Mouse (Mus musculus) left cerebral cortex, adult 2 months (tissue): Measurements from ENCODE around the gene Actl10. TPM values are rescaled to one million over a fixed set of nuclear protein-coding genes. Genes with fewer than 3 reads are reported as not detected.

Experiments used
- DNase-seq, 2 experiments: peaks; one replicate each; pipeline ENCODE4 v3.0.0; 2021 to 2022; ENCODE audit warnings: low spot score in 2 of 2, mixed read lengths in 1 of 2; ENCODE audit errors: extremely low spot score in 1 of 2
- H3K27ac ChIP-seq: fragments of 200-600 bp; 2 replicates; pipeline ENCODE4 v1.8.1; 2022
- H3K4me3 ChIP-seq: fragments of 200-600 bp; 2 replicates; pipeline ENCODE4 v1.8.1; 2022
- CTCF ChIP-seq: fragments of 200-600 bp; IDR thresholded peaks from 2 replicates; pipeline ENCODE4 v1.8.1; 2022; ENCODE audit warnings: antibody characterized with exemption, mild to moderate bottlenecking, moderate library complexity
- intact Hi-C: fragments of 180-260 bp; cut with DNase I; formaldehyde crosslinking; loops from one replicate; pipeline ENCODE4 v1.15.1; 2025
- total RNA-seq, 2 experiments: library from RNA; stranded (reverse); gene quantifications; 2 replicates each; pipeline ENCODE4 v1.2.3; 2021

Gene Actl10
- total RNA-seq, 2 experiments from 2014 or later, result not detected

GRCm38 (mm10) chr2:154552424-154552907 is 890 bp downstream of the Actl10 start:
- peak overlapping the region; percentile 45; the same call in 1 of the 2 replicates for H3K27ac ChIP-seq
- TF ChIP-seq CTCF, result peak; percentile 59

GRCm38 (mm10) chr2:154555235-154555634 is 3.7 kb downstream of the Actl10 start:
- H3K4me3 ChIP-seq, result peak overlapping the region; percentile 18; the same call in 1 of the 2 replicates
- peak; percentile 57 to 63 for DNase-seq
- H3K27ac ChIP-seq, result peak overlapping the region; percentile 66
- intact Hi-C loops, result loop anchor here (2.0 kb wide), 1 partner anchor 58 kb away; the partner anchor contains the start of genes 4930519P11Rik and Zfp341
- no peak for TF ChIP-seq CTCF

More at GRCm38 (mm10) chr2:154552424-154552907, 890 bp downstream of the Actl10 start:
- peak overlapping the region; percentile 10; the same call in 1 of the 2 replicates for H3K4me3 ChIP-seq
- intact Hi-C loops, result no loop called here
- peak; percentile 56 to 63 for DNase-seq

GRCm38 (mm10) chr2:154557184-154557832 is 5.7 kb downstream of the Actl10 start:
- no peak for TF ChIP-seq CTCF
- H3K4me3 ChIP-seq, result peak overlapping the region; percentile 72
- intact Hi-C loops, result loop anchor here (2.0 kb wide), 1 partner anchor 27 kb away; no protein-coding TSS in a partner anchor
- no peak for DNase-seq
- H3K27ac ChIP-seq, result peak overlapping the region; percentile 83

DNA sequence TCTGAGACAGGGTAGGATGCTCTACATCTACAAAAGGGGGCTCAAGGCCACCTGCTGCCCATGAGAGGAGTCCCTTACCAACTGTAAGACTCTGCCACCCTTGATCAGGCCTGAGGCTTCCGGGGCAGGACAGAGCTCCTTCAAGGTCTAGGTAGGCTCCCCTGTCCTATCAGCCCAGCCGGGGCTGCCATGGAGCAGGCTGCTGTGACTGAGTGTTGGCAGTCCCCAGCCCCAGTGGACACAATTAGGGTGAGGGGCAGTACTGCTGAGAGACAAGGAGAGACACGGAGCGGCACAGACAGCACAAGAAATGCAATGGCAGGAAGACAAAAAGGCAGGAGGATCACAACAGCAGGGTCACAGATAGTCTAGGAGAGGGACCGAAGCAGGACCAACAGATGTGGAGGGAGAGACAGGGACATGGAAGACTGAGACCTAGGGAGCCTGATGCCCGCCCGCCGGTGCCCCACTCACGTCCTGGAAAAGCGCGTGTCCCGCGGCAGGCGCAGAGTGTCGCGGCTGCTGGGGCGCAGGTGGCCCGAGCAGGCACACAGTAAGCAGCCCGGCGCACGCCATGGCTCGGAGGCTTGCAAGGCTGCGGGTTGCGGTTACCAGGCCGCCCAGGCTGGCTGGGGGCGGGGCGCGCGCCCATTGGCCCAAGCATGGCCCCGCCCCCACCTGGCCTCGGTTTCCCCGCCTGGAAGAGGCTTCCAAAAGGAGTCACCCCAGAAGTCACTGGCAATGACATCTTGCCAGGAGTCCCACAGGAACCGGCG is 6.9 kb downstream of the Actl10 start, which contains the start of gene Necab3:
TSS of gene Necab3 (minus strand) at position 627 of the 776 bp plus-strand sequence.
- DNase-seq, result peak; percentile 69 to 73
- intact Hi-C loops, result no loop called here
- TF ChIP-seq CTCF, result no peak
- Histone ChIP-seq H3K27ac (peak within 1 kb of the TSS; percentile 83), H3K4me3 (peak within 1 kb of the TSS; percentile 72)

DNA sequence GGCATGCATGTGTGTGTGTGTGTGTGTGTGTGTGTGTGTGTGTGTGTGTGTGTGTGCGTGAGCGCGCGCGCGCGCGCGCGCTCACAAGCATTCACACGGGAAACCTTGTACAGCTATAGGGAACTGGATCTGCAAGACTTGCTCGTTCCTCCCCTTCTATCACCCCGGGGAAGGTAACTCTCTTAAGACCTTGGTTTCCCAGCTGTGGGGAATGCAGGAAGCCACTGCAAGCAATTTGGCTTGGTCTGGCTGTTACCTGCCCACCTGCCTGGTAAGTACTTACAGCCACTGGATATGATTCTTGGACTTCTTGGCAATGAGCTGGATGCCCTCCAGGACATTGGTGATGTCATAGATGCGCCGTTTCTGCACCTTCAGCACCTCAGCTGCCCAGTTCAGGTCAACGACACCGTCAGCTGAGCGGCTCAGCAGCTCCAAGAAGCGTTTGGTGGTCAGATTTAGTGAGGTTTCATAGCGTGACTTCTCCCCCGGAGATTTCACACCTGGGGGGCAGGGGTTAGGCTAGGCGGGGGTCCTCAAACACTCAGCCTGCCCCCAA is 12.1 kb downstream of the Actl10 start:
- H3K4me3 ChIP-seq, result no peak overlapping the region
- no peak overlapping the region for H3K27ac ChIP-seq
- no peak for DNase-seq
- intact Hi-C loops, result no loop called here
- TF ChIP-seq CTCF, result no peak

- TF ChIP-seq CTCF, result no peak
- H3K27ac ChIP-seq, result no peak overlapping the region
- no peak overlapping the region for H3K4me3 ChIP-seq
- intact Hi-C loops, result no loop called here
- peak in 1 of 2 experiments; percentile 48 for DNase-seq
Measured at GRCm38 (mm10) chr2:154565562-154565961, 14.0 kb downstream of the Actl10 start.

GRCm38 (mm10) chr2:154566641-154567040 is 15.1 kb downstream of the Actl10 start:
- intact Hi-C loops, result no loop called here

DNA sequence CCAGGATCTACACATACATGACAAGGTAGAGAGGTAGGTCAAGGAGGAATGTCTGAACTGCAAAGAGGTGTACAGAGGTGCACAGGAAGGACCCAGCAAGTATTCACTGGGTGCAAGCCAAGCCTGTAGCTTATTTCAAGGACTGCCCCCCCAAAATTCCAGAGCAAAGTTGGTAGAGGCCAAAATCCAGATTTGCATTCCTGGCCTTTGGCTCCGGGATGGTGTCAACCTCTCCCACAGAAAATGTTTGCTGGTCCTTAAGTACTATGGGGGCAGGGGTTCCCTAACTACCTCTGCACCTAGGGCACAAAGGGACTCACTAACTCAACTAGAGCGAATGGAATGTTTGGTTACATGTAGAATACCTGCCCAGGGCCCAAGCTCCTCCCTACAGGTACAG is 16.2 kb downstream of the Actl10 start:
- TF ChIP-seq CTCF, result no peak
- Histone ChIP-seq H3K27ac (no peak overlapping the region), H3K4me3 (no peak overlapping the region)
- intact Hi-C loops, result no loop called here
- no peak for DNase-seq

More at GRCm38 (mm10) chr2:154566641-154567040, 15.1 kb downstream of the Actl10 start:
- no peak for DNase-seq
- no peak for TF ChIP-seq CTCF
- no peak overlapping the region for H3K27ac ChIP-seq
- H3K4me3 ChIP-seq, result no peak overlapping the region

DNA sequence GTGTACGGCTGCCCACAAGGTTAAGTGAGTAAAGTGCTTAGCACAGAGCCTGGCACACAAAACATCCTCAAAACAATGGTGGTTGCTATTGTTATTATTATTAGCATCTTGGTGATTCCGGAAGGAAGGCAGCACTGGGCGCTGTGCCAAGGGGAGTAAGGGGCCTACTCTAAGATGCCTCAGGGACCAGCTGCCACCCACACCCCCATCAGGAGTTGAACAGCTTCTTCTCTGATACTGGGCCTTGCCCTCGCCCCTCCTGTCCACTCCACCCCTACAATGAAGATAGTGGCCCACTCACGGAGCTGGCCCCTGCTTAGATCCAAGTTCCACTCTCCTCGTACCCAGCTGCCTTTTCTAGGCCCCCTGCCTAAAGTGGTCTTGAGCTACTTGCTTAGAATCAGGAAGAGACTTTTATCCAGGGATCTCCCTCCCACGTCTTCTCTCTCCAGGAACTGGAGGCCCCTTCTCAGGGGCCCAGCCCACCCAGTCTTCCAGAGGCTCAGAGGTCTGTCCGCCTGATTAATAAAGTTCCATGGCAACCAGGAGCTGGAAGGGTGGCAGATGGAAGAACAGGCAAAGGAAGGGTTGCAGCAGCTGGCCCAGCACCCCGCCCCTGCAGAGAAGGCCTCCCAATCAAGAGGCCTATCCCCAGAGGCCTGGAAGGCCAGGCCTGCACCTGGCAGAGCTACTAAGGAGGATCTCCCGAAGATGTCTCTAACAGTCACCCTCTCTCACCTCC is 16.9 kb downstream of the Actl10 start:
- peak overlapping the region; percentile 71 for H3K4me3 ChIP-seq
- DNase-seq, result no peak
- TF ChIP-seq CTCF, result no peak
- H3K27ac ChIP-seq, result peak overlapping the region; percentile 73
- intact Hi-C loops, result no loop called here

DNA sequence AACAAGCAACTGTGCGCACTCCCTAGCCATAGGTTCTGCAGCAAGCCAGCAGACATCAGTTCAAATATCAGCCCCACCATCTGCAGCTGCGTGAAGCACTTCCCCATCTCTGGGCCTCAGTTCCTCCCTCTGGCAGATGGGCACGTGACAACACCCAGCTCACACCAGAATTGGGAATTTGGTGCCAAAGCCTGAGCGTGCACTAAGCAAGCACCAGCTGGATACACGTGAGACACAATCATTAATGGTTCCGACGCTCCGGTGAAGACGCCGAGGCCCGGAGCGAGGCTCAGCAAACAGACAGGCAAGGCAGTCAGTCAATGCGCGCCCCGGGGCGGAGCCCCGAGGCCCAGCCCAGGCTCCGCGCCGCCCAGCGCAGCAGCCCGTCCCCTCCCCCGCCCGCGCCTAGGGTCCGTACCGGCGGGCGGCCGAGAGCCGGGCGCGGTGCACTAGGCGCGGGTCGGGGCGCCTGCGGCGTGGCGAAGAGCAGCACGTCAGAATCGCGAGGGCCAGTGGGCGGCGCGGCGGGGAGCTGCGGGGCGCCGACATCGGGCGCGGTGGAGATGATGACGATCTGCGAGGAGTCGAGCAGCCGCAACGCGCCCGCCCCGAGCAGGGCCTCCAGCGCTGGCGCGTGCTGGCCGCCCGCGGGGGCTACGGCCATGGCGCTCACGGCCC is 17.6 kb downstream of the Actl10 start:
- intact Hi-C loops, result no loop called here
- Histone ChIP-seq H3K4me3 (peak overlapping the region; percentile 71), H3K27ac (peak overlapping the region; percentile 73)
- TF ChIP-seq CTCF, result no peak
- peak; percentile 52 to 61 for DNase-seq
